Mouse (Mus musculus): ENCODE results near the gene Ajap1. TPM values are rescaled to one million over a fixed set of nuclear protein-coding genes. Genes with fewer than 3 reads are reported as not detected.

The Ajap1 gene
- polyA plus RNA-seq, 1 experiment from 2014 or later = 0.11 TPM

DNA sequence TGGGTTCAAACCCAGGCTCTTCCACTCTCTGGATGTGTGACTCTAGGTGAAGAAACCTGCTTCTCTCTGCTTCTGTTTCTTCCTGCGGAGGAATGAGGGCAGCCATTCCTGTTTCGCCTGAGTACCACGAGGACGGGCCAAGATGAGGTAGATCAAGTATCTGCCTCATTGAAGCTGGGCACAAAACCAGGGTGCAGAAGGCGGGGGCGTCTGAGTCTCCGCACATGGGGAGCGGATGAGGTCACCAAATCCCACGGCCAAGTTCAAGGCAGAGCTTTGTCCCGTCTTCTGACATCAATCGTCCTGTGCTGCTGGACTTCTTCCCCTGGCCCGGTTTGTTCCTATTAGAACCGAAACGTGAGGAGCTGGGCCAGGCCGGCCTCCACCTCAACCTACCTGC, 12.9 kb downstream of the Ajap1 start:
- Histone ChIP-seq H3K9me3 (replicated peaks; ENCODE audit: control insufficient read depth, low read length) (peaks cover 4% of the 10 kb centered on the region), H3K36me3 (ENCODE audit: control insufficient read depth, insufficient read depth) (no peaks in the 10 kb centered on the region), H3K9ac (ENCODE audit: low read depth, low read length) (no peak overlapping the region), H3K4me2 (ENCODE audit: low read depth, low read length) (no peak overlapping the region), H3K27ac (ENCODE audit: low read length) (no peak overlapping the region), H3K4me1 (ENCODE audit: control insufficient read depth, low read depth, low read length) (no peaks in the 10 kb centered on the region), H3K27me3 (ENCODE audit: control insufficient read depth, insufficient read depth, low read depth, low read length) (no peaks in the 10 kb centered on the region), H3K4me3 (ENCODE audit: low read depth, low read length) (no peak overlapping the region)
- ATAC-seq (ENCODE audit: low read depth) = no peak
- 79% methylated on average over 15 of the region's 15 CpGs for WGBS (ENCODE audit: insufficient replicate concordance)

GRCm38 (mm10) chr4:153459934-153460333, 22.7 kb downstream of the Ajap1 start:
- Histone ChIP-seq H3K9me3 (replicated peaks; ENCODE audit: control insufficient read depth, low read length) (no peaks in the 10 kb centered on the region), H3K4me1 (ENCODE audit: control insufficient read depth, low read depth, low read length) (no peaks in the 10 kb centered on the region), H3K27me3 (ENCODE audit: control insufficient read depth, insufficient read depth, low read depth, low read length) (no peaks in the 10 kb centered on the region), H3K4me3 (ENCODE audit: low read depth, low read length) (no peak overlapping the region), H3K4me2 (ENCODE audit: low read depth, low read length) (no peak overlapping the region), H3K9ac (ENCODE audit: low read depth, low read length) (no peak overlapping the region), H3K36me3 (ENCODE audit: control insufficient read depth, insufficient read depth) (no peaks in the 10 kb centered on the region), H3K27ac (ENCODE audit: low read length) (no peak overlapping the region)
- 72% methylated on average over 15 of the region's 15 CpGs for WGBS (ENCODE audit: insufficient replicate concordance)
- no peak for ATAC-seq (ENCODE audit: low read depth)

GRCm38 (mm10) chr4:153459503-153459902, 23.1 kb downstream of the Ajap1 start:
- H3K36me3 ChIP-seq (ENCODE audit: control insufficient read depth, insufficient read depth) = no peaks in the 10 kb centered on the region
- H3K4me1 ChIP-seq (ENCODE audit: control insufficient read depth, low read depth, low read length) = no peaks in the 10 kb centered on the region
- no peak overlapping the region for H3K4me3 ChIP-seq (ENCODE audit: low read depth, low read length)
- no peak overlapping the region for H3K27ac ChIP-seq (ENCODE audit: low read length)
- H3K27me3 ChIP-seq (ENCODE audit: control insufficient read depth, insufficient read depth, low read depth, low read length) = no peaks in the 10 kb centered on the region
- no peaks in the 10 kb centered on the region for H3K9me3 ChIP-seq (replicated peaks; ENCODE audit: control insufficient read depth, low read length)
- ATAC-seq (ENCODE audit: low read depth) = no peak
- no peak overlapping the region for H3K4me2 ChIP-seq (ENCODE audit: low read depth, low read length)
- H3K9ac ChIP-seq (ENCODE audit: low read depth, low read length) = no peak overlapping the region
- 75% methylated on average over 9 of the region's 9 CpGs for WGBS (ENCODE audit: insufficient replicate concordance)

- no peak overlapping the region for H3K27ac ChIP-seq (ENCODE audit: low read length)
- ATAC-seq (ENCODE audit: low read depth) = no peak
- no peaks in the 10 kb centered on the region for H3K9me3 ChIP-seq (replicated peaks; ENCODE audit: control insufficient read depth, low read length)
- no peak overlapping the region for H3K9ac ChIP-seq (ENCODE audit: low read depth, low read length)
- no peak overlapping the region for H3K4me3 ChIP-seq (ENCODE audit: low read depth, low read length)
- H3K4me2 ChIP-seq (ENCODE audit: low read depth, low read length) = no peak overlapping the region
- no peaks in the 10 kb centered on the region for H3K27me3 ChIP-seq (ENCODE audit: control insufficient read depth, insufficient read depth, low read depth, low read length)
- no peaks in the 10 kb centered on the region for H3K36me3 ChIP-seq (ENCODE audit: control insufficient read depth, insufficient read depth)
- WGBS (ENCODE audit: insufficient replicate concordance) = 73% methylated on average over 15 of the region's 15 CpGs
- H3K4me1 ChIP-seq (ENCODE audit: control insufficient read depth, low read depth, low read length) = no peaks in the 10 kb centered on the region
These were observed 23.8 kb downstream of the Ajap1 start for GRCm38 (mm10) chr4:153458821-153459220.

GRCm38 (mm10) chr4:153453496-153453895, 29.1 kb downstream of the Ajap1 start:
- Histone ChIP-seq H3K9ac (ENCODE audit: low read depth, low read length) (no peak overlapping the region), H3K4me2 (ENCODE audit: low read depth, low read length) (no peak overlapping the region), H3K27me3 (ENCODE audit: control insufficient read depth, insufficient read depth, low read depth, low read length) (no peaks in the 10 kb centered on the region), H3K4me1 (ENCODE audit: control insufficient read depth, low read depth, low read length) (no peaks in the 10 kb centered on the region), H3K9me3 (replicated peaks; ENCODE audit: control insufficient read depth, low read length) (no peaks in the 10 kb centered on the region), H3K36me3 (ENCODE audit: control insufficient read depth, insufficient read depth) (no peaks in the 10 kb centered on the region), H3K27ac (ENCODE audit: low read length) (no peak overlapping the region), H3K4me3 (ENCODE audit: low read depth, low read length) (no peak overlapping the region)
- 76% methylated on average over 7 of the region's 7 CpGs for WGBS (ENCODE audit: insufficient replicate concordance)
- ATAC-seq (ENCODE audit: low read depth) = no peak

- WGBS (ENCODE audit: insufficient replicate concordance) = 72% methylated on average over 8 of the region's 8 CpGs
- H3K27ac ChIP-seq (ENCODE audit: low read length) = no peak overlapping the region
- no peaks in the 10 kb centered on the region for H3K4me1 ChIP-seq (ENCODE audit: control insufficient read depth, low read depth, low read length)
- H3K27me3 ChIP-seq (ENCODE audit: control insufficient read depth, insufficient read depth, low read depth, low read length) = no peaks in the 10 kb centered on the region
- H3K4me2 ChIP-seq (ENCODE audit: low read depth, low read length) = no peak overlapping the region
- no peak overlapping the region for H3K9ac ChIP-seq (ENCODE audit: low read depth, low read length)
- no peak overlapping the region for H3K4me3 ChIP-seq (ENCODE audit: low read depth, low read length)
- H3K9me3 ChIP-seq (replicated peaks; ENCODE audit: control insufficient read depth, low read length) = no peaks in the 10 kb centered on the region
- no peak for ATAC-seq (ENCODE audit: low read depth)
- H3K36me3 ChIP-seq (ENCODE audit: control insufficient read depth, insufficient read depth) = no peaks in the 10 kb centered on the region
These were observed 31.1 kb downstream of the Ajap1 start for GRCm38 (mm10) chr4:153451516-153451915.

DNA sequence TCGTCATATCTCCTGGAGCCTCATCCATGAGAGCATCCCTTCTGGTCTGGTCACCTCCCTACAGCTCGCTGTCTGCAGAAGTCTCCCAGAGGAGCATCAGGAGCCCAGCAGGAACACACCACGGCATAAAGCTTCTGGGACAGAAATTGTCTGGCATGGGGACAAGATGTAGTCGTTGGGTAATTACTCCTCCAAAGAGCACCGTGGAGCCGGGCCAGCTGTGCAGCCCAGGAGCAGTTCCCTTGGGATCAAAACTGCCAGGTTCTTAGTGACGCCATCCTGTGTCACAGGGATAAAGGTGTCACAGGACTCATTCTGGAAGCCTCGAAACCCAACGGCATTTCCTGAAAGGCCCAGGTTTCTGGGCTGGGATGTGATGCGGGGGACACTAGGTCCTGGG, 40.1 kb downstream of the Ajap1 start:
- Histone ChIP-seq H3K9me3 (replicated peaks; ENCODE audit: control insufficient read depth, low read length) (no peaks in the 10 kb centered on the region; the same call in 1 of the 2 replicates), H3K27ac (ENCODE audit: low read length) (no peak overlapping the region), H3K4me3 (ENCODE audit: low read depth, low read length) (no peak overlapping the region), H3K27me3 (ENCODE audit: control insufficient read depth, insufficient read depth, low read depth, low read length) (no peaks in the 10 kb centered on the region), H3K9ac (ENCODE audit: low read depth, low read length) (no peak overlapping the region), H3K4me2 (ENCODE audit: low read depth, low read length) (no peak overlapping the region), H3K36me3 (ENCODE audit: control insufficient read depth, insufficient read depth) (no peaks in the 10 kb centered on the region), H3K4me1 (ENCODE audit: control insufficient read depth, low read depth, low read length) (no peaks in the 10 kb centered on the region)
- 71% methylated on average over 10 of the region's 10 CpGs for WGBS (ENCODE audit: insufficient replicate concordance)
- no peak for ATAC-seq (ENCODE audit: low read depth)

DNA sequence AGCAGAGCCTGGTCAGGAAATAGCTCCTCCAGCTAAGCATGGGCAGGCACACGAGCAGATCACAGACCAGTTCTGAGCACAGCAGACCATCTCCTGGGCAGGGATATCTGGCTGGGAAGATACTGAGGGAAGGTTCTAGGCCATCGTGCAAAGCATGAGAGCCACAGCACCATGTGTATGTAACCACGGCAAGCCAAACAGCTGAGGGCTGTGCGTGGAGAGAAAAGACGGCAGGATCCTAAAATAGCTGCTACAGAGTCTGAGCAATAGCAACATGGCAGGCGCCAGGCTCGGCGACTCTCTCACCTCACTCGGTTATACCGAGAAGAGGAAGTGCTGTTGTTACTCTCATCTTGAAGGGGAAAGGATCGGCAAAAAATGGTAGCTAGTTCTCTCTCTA, 42.7 kb downstream of the Ajap1 start:
- Histone ChIP-seq H3K27ac (ENCODE audit: low read length) (no peak overlapping the region), H3K4me2 (ENCODE audit: low read depth, low read length) (no peak overlapping the region), H3K9ac (ENCODE audit: low read depth, low read length) (no peak overlapping the region), H3K36me3 (ENCODE audit: control insufficient read depth, insufficient read depth) (no peaks in the 10 kb centered on the region), H3K27me3 (ENCODE audit: control insufficient read depth, insufficient read depth, low read depth, low read length) (no peaks in the 10 kb centered on the region), H3K4me3 (ENCODE audit: low read depth, low read length) (no peak overlapping the region), H3K4me1 (ENCODE audit: control insufficient read depth, low read depth, low read length) (no peaks in the 10 kb centered on the region), H3K9me3 (replicated peaks; ENCODE audit: control insufficient read depth, low read length) (no peaks in the 10 kb centered on the region; the same call in none of the 2 replicates)
- no peak for ATAC-seq (ENCODE audit: low read depth)
- WGBS (ENCODE audit: insufficient replicate concordance) = 54% methylated on average over 11 of the region's 11 CpGs

DNA sequence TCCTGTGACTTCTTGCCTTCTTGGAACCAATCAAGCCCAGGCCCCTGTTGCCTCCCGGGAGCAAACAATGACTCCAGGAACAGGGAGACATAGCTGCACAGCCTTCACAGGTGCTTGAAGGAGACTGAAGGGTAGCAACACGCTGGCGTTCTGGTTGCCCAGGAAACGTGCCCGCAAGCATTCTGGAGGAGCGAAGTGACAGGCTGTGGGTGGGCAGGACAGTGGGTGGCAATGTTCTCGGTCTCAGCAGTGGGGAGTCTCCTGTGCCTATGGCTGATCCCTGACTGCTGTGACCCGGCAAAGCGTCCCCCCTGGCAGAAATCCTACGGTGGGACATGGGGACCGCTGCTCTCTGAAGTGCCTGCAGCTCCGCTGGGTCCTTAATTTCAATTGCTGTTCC, 43.6 kb downstream of the Ajap1 start:
- no peak overlapping the region for H3K4me3 ChIP-seq (ENCODE audit: low read depth, low read length)
- 70% methylated on average over 12 of the region's 12 CpGs for WGBS (ENCODE audit: insufficient replicate concordance)
- no peaks in the 10 kb centered on the region for H3K36me3 ChIP-seq (ENCODE audit: control insufficient read depth, insufficient read depth)
- H3K9ac ChIP-seq (ENCODE audit: low read depth, low read length) = no peak overlapping the region
- H3K4me2 ChIP-seq (ENCODE audit: low read depth, low read length) = no peak overlapping the region
- no peak overlapping the region for H3K27ac ChIP-seq (ENCODE audit: low read length)
- H3K27me3 ChIP-seq (ENCODE audit: control insufficient read depth, insufficient read depth, low read depth, low read length) = no peaks in the 10 kb centered on the region
- H3K4me1 ChIP-seq (ENCODE audit: control insufficient read depth, low read depth, low read length) = no peaks in the 10 kb centered on the region
- no peak for ATAC-seq (ENCODE audit: low read depth)
- H3K9me3 ChIP-seq (replicated peaks; ENCODE audit: control insufficient read depth, low read length) = no peaks in the 10 kb centered on the region; the same call in none of the 2 replicates
